Mouse (Mus musculus) liver, embryonic 11.5 days (tissue): ENCODE measurements at regions not wholly inside any gene's neighbourhood (a gene's known extent, or its start where the extent isn't known, plus 50 kb on each side); places are given as distances from the start of the nearest gene placed in this dataset.

Source experiments
- ATAC-seq: fragments of 200-750 bp; cut with Nextera tagmentation; replicated peaks from 2 replicates; pipeline ENCODE4 v1.8.0; 2017; ENCODE audit warnings: moderate number of reproducible peaks, mild to moderate bottlenecking, moderate TSS enrichment, moderate library complexity; ENCODE audit not compliant: low FRiP score
- DNase-seq: peaks from one replicate; pipeline ENCODE4 v3.0.0-alpha.2; 2017; ENCODE audit warnings: low spot score
- H3K27ac ChIP-seq: fragments of 300-500 bp; sonication (generic); 2 replicates; pipeline ENCODE4 v1.5.1; 2014; ENCODE audit warnings: mild to moderate bottlenecking, low read depth, low read length, control low read depth
- H3K27me3 ChIP-seq: fragments of 300-500 bp; sonication (generic); replicated peaks from 2 replicates; pipeline ENCODE4 v1.6.1; 2014; ENCODE audit warnings: low read length, mixed read lengths; ENCODE audit not compliant: control insufficient read depth, insufficient read depth
- H3K36me3 ChIP-seq: fragments of 300-500 bp; sonication (generic); 2 replicates; pipeline ENCODE4 v1.6.1; 2014; ENCODE audit warnings: mild to moderate bottlenecking, low read length, moderate library complexity, mixed read lengths; ENCODE audit not compliant: control insufficient read depth, insufficient read depth
- H3K4me1 ChIP-seq: fragments of 300-500 bp; sonication (generic); replicated peaks from 2 replicates; pipeline ENCODE4 v1.6.1; 2014; ENCODE audit warnings: low read length, mixed read lengths; ENCODE audit not compliant: control insufficient read depth, insufficient read depth
- H3K4me2 ChIP-seq: fragments of 300-500 bp; sonication (generic); 2 replicates; pipeline ENCODE4 v1.6.1; 2014; ENCODE audit warnings: mild to moderate bottlenecking, control low read depth, moderate library complexity
- H3K4me3 ChIP-seq: fragments of 300-500 bp; sonication (generic); 2 replicates; pipeline ENCODE4 v1.5.1; 2014; ENCODE audit warnings: low read depth, low read length, control low read depth
- H3K9ac ChIP-seq: fragments of 300-500 bp; sonication (generic); 2 replicates; pipeline ENCODE4 v1.6.1; 2014; ENCODE audit warnings: low read depth, low read length, control low read depth
- H3K9me3 ChIP-seq: fragments of 300-500 bp; sonication (generic); 2 replicates; pipeline ENCODE4 v1.6.1; 2016; ENCODE audit warnings: low read length, inconsistent platforms, mixed read lengths; ENCODE audit not compliant: control insufficient read depth
- whole genome bisulfite sequencing: fragments of 180-500 bp; shearing (Covaris S2); extraction: QIAGEN DNeasy Blood & Tissue Kit; methylation state at CpG from one replicate; pipeline ENCODE4 v1.1.7; 2014; 5-methylcytosine and 5-hydroxymethylcytosine counted together

GRCm38 (mm10) chr13:99765965-99766364 lies 134.9 kb downstream of the Cartpt start:
- WGBS, result 51% methylated on average over 5 of the region's 5 CpGs
- Histone ChIP-seq H3K4me3 (no peak overlapping the region), H3K27ac (no peak overlapping the region), H3K9me3 (no peaks in the 10 kb centered on the region), H3K27me3 (no peaks in the 10 kb centered on the region; the same call in 1 of the 2 replicates), H3K9ac (no peak overlapping the region), H3K4me2 (no peak overlapping the region), H3K36me3 (no peaks in the 10 kb centered on the region), H3K4me1 (peaks cover 8% of the 10 kb centered on the region)
- ATAC-seq (no peak), DNase-seq (no peak)

GRCm38 (mm10) chr13:99764764-99765163 lies 136.1 kb downstream of the Cartpt start:
- Histone ChIP-seq H3K4me1 (peaks cover 11% of the 10 kb centered on the region), H3K36me3 (no peaks in the 10 kb centered on the region), H3K27me3 (no peaks in the 10 kb centered on the region; the same call in 1 of the 2 replicates), H3K27ac (no peak overlapping the region), H3K4me3 (no peak overlapping the region), H3K9me3 (no peaks in the 10 kb centered on the region), H3K9ac (no peak overlapping the region), H3K4me2 (no peak overlapping the region)
- WGBS, result 71% methylated on average over 3 of the region's 3 CpGs
- DNase-seq (no peak), ATAC-seq (no peak)

GRCm38 (mm10) chr13:99764097-99764714 lies 136.7 kb downstream of the Cartpt start:
- no peak overlapping the region for H3K4me2 ChIP-seq
- no peak overlapping the region for H3K4me3 ChIP-seq
- peaks cover 11% of the 10 kb centered on the region for H3K4me1 ChIP-seq
- H3K27ac ChIP-seq, result no peak overlapping the region
- DNase-seq, result no peak
- no peaks in the 10 kb centered on the region for H3K9me3 ChIP-seq
- WGBS, result 66% methylated on average over 6 of the region's 6 CpGs
- H3K9ac ChIP-seq, result no peak overlapping the region
- H3K27me3 ChIP-seq, result no peaks in the 10 kb centered on the region; the same call in 1 of the 2 replicates
- ATAC-seq, result no peak
- H3K36me3 ChIP-seq, result no peaks in the 10 kb centered on the region

- H3K9me3 ChIP-seq, result no peaks in the 10 kb centered on the region
- H3K36me3 ChIP-seq, result no peaks in the 10 kb centered on the region
- H3K4me3 ChIP-seq, result no peak overlapping the region
- no peak overlapping the region for H3K4me2 ChIP-seq
- DNase-seq (no peak), ATAC-seq (no peak)
- H3K4me1 ChIP-seq, result peaks cover 11% of the 10 kb centered on the region
- H3K9ac ChIP-seq, result no peak overlapping the region
- no peak overlapping the region for H3K27ac ChIP-seq
- H3K27me3 ChIP-seq, result no peaks in the 10 kb centered on the region; the same call in 1 of the 2 replicates
- WGBS, result 64% methylated on average over 9 of the region's 9 CpGs
Measured at GRCm38 (mm10) chr13:99761843-99762242, 139.0 kb downstream of the Cartpt start.

- Histone ChIP-seq H3K27ac (no peak overlapping the region), H3K9ac (no peak overlapping the region), H3K27me3 (no peaks in the 10 kb centered on the region; the same call in 1 of the 2 replicates), H3K4me2 (no peak overlapping the region), H3K9me3 (no peaks in the 10 kb centered on the region), H3K4me3 (no peak overlapping the region), H3K36me3 (no peaks in the 10 kb centered on the region), H3K4me1 (peaks cover 11% of the 10 kb centered on the region)
- ATAC-seq (peak; percentile 81), DNase-seq (no peak)
- 29% methylated on average over 4 of the region's 4 CpGs for WGBS
Measured at GRCm38 (mm10) chr13:99761423-99761822, 139.5 kb downstream of the Cartpt start.

GRCm38 (mm10) chr13:99760646-99761045 lies 140.2 kb downstream of the Cartpt start:
- Histone ChIP-seq H3K4me2 (no peak overlapping the region), H3K9me3 (no peaks in the 10 kb centered on the region), H3K27me3 (no peaks in the 10 kb centered on the region; the same call in 1 of the 2 replicates), H3K36me3 (no peaks in the 10 kb centered on the region), H3K4me1 (peaks cover 11% of the 10 kb centered on the region), H3K27ac (no peak overlapping the region), H3K4me3 (no peak overlapping the region), H3K9ac (no peak overlapping the region)
- ATAC-seq (no peak), DNase-seq (no peak)
- 77% methylated on average over 4 of the region's 4 CpGs for WGBS

GRCm38 (mm10) chr13:99759256-99760044 lies 141.4 kb downstream of the Cartpt start:
- DNase-seq, result no peak
- WGBS, result 77% methylated on average over 10 of the region's 10 CpGs
- H3K27me3 ChIP-seq, result no peaks in the 10 kb centered on the region
- H3K27ac ChIP-seq, result no peak overlapping the region
- no peak overlapping the region for H3K4me3 ChIP-seq
- H3K36me3 ChIP-seq, result no peaks in the 10 kb centered on the region
- H3K9me3 ChIP-seq, result no peaks in the 10 kb centered on the region
- no peak overlapping the region for H3K9ac ChIP-seq
- ATAC-seq, result no peak
- H3K4me2 ChIP-seq, result no peak overlapping the region
- H3K4me1 ChIP-seq, result peaks cover 15% of the 10 kb centered on the region

GRCm38 (mm10) chr13:99754701-99755100 lies 146.2 kb downstream of the Cartpt start:
- 75% methylated on average over 5 of the region's 5 CpGs for WGBS
- Histone ChIP-seq H3K4me3 (no peak overlapping the region), H3K9ac (peak overlapping the region; percentile 18; the same call in 1 of the 2 replicates), H3K27me3 (no peaks in the 10 kb centered on the region), H3K4me1 (peaks cover 11% of the 10 kb centered on the region), H3K36me3 (no peaks in the 10 kb centered on the region), H3K9me3 (no peaks in the 10 kb centered on the region), H3K27ac (no peak overlapping the region), H3K4me2 (no peak overlapping the region)
- no peak for DNase-seq
- peak; percentile 30; the same call in 1 of the 2 replicates for ATAC-seq
